Mouse (Mus musculus): ENCODE measurements around the gene 1700020N01Rik.

DNA sequence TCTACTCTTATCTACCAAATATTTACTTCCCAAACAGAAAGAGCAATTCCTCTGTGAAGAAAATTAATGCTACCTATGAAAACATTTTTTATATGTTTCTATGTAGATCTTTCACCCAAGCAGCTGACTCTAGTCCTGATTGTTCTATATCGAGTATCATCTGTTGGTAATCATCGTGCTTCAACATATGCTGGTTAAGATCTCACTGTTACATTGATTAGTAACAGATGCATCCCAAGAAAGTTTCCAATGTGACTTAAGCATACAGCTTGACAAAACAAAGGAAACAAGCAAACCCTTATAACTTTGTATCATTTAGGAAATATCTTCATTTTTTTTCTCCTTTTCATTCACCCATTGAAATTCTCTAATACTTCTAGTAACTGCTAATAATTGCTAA lies 5.9 kb upstream of the 1700020N01Rik start:
- no peak for TF ChIP-seq CTCF (IDR thresholded peaks at IDR 0.05; ENCODE audit: control insufficient read depth, insufficient read depth, low read length)
- TF ChIP-seq POLR2A (IDR thresholded peaks at IDR 0.05; ENCODE audit: borderline replicate concordance, control insufficient read depth, low read depth, low read length), result no peak

Data from bone marrow, adult 2 months (tissue).